8 mouse cellular contexts compared by ENCODE assay signal in the genomic region with DNA sequence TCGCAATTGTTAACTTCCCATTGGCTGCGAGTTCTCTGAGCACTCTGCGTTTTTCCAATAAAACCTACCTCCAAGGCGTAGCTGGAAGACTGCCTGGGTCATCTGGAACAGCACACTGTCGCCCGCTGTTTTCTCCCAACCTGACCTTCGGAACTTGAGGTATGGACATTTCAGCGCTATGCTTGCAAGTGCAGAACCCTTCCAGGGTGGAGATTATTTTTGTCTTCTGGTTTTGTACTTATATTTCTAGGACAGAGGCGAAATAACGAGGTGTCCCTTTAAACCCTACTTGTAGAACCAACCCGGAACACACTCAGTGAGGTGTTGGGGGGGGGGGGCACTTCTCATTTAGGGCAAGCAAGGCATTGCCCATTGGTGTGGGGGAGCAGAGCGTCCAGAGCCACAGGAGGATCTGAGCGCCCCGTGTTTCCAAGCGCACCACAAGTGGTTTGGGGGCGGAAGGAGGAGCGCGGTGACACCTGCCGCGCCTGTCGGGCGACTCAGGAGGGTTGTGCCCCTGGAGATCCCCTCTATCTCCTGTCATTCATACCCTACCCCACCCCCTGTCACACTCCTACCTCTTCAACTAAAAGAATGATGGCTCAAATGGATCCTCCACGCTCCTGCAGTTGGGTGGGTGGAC. TPM values are rescaled to one million over a fixed set of nuclear protein-coding genes. Genes with fewer than 3 reads are reported as not detected.
DNase-seq lines count a peak whose midpoint lies in the region; ATAC-seq and TF ChIP-seq lines count a peak whose summit lies in the region.

Gene Thrb, plus strand, starts transcription at position 576 of the 643 bp plus-strand sequence.

- intact Hi-C loops in heart, postnatal 14 days (cut with DNase I), result loop anchor here (2.0 to 10.0 kb wide), 6 partner anchors 82 to 615 kb away; partner anchors contain the start of genes Nkiras1 and Rpl15

- peaks cover 22% of the 10 kb centered on the region for H3K27me3 ChIP-seq in forebrain, embryonic 13.5 days
- H3K27me3 ChIP-seq in liver, embryonic 14.5 days (ENCODE audit: control insufficient read depth, insufficient read depth, low read length), result peaks cover 35% of the 10 kb centered on the region
- H3K27me3 ChIP-seq in neural tube, embryonic 11.5 days (ENCODE audit: control insufficient read depth, insufficient read depth, low read length), result peaks cover 16% of the 10 kb centered on the region

- peak; percentile 2; the same call in 1 of the 2 replicates for ATAC-seq in forebrain, embryonic 13.5 days
- no peak for ATAC-seq in liver, embryonic 14.5 days (ENCODE audit: insufficient read depth)
- ATAC-seq in neural tube, embryonic 11.5 days (ENCODE audit: insufficient read depth, low FRiP score, low TSS enrichment), result peak; percentile 57

- H3K36me3 ChIP-seq in forebrain, embryonic 13.5 days (ENCODE audit: poor library complexity, severe bottlenecking), result no peaks in the 10 kb centered on the region
- H3K36me3 ChIP-seq in liver, embryonic 14.5 days (replicated peaks; ENCODE audit: control insufficient read depth, insufficient read depth, low read depth), result no peaks in the 10 kb centered on the region
- H3K36me3 ChIP-seq in neural tube, embryonic 11.5 days (ENCODE audit: control insufficient read depth, insufficient read depth, low read length), result no peaks in the 10 kb centered on the region

- H3K9ac ChIP-seq in forebrain, embryonic 13.5 days, result peak within 1 kb of the TSS; percentile 67
- H3K9ac ChIP-seq in liver, embryonic 14.5 days (replicated peaks), result no peak within 1 kb of the TSS; the same call in 1 of the 2 replicates
- H3K9ac ChIP-seq in neural tube, embryonic 11.5 days (ENCODE audit: low read length), result peak within 1 kb of the TSS; percentile 29

- no peak for TF ChIP-seq EP300 in liver, embryonic 14.5 days (IDR thresholded peaks at IDR 0.05; ENCODE audit: low read depth)

- DNase-seq in Muller cell, postnatal 12 days (ENCODE audit: inconsistent ontology term), result peak; percentile 51
- peak; percentile 21 to 26 for DNase-seq in heart, postnatal 14 days
- DNase-seq in kidney, postnatal 25 days, result peak; percentile 63 to 69
- no peak for DNase-seq in liver, embryonic 14.5 days (ENCODE audit: low read depth in 3 of 3, low spot score in 3 of 3)
- peak; percentile 22 for DNase-seq in neural tube, embryonic 11.5 days (ENCODE audit: low spot score)
- no peak for DNase-seq in c-Kit-positive CD71-positive TER-119-positive erythroid progenitor cells, embryonic 14.5 days (ENCODE audit: low spot score)

- H3K4me2 ChIP-seq in forebrain, embryonic 13.5 days, result peak within 1 kb of the TSS; percentile 99
- H3K4me2 ChIP-seq in liver, embryonic 14.5 days (ENCODE audit: low read depth), result peak within 1 kb of the TSS; percentile 64
- peak within 1 kb of the TSS; percentile 97 for H3K4me2 ChIP-seq in neural tube, embryonic 11.5 days (ENCODE audit: low read depth)

- TF ChIP-seq POLR2A in bone marrow, adult 2 months (IDR thresholded peaks at IDR 0.05; ENCODE audit: borderline replicate concordance, control insufficient read depth, low read depth, low read length), result no peak

- H3K9me3 ChIP-seq in forebrain, embryonic 13.5 days (replicated peaks), result no peaks in the 10 kb centered on the region
- no peaks in the 10 kb centered on the region for H3K9me3 ChIP-seq in liver, embryonic 14.5 days (ENCODE audit: control insufficient read depth, low read length)
- no peaks in the 10 kb centered on the region for H3K9me3 ChIP-seq in neural tube, embryonic 11.5 days (ENCODE audit: control insufficient read depth, low read length)

- no peaks in the 10 kb centered on the region for H3K4me1 ChIP-seq in bone marrow, adult 2 months (ENCODE audit: control insufficient read depth, insufficient read depth, low read length)
- peaks cover 21% of the 10 kb centered on the region for H3K4me1 ChIP-seq in forebrain, embryonic 13.5 days
- no peaks in the 10 kb centered on the region for H3K4me1 ChIP-seq in liver, embryonic 14.5 days (replicated peaks; ENCODE audit: control insufficient read depth in 2 of 2, insufficient read depth in 2 of 2, low read length in 1 of 2)
- H3K4me1 ChIP-seq in neural tube, embryonic 11.5 days (ENCODE audit: control insufficient read depth, insufficient read depth, low read length), result peaks cover 7% of the 10 kb centered on the region; the same call in 1 of the 2 replicates

- TF ChIP-seq CTCF in bone marrow, adult 2 months (IDR thresholded peaks at IDR 0.05; ENCODE audit: control insufficient read depth, insufficient read depth, low read length), result no peak
- no peak for TF ChIP-seq CTCF in liver, embryonic 14.5 days (IDR thresholded peaks at IDR 0.05; ENCODE audit: low read depth)

- H3K4me3 ChIP-seq in bone marrow, adult 2 months (replicated peaks; ENCODE audit: control insufficient read depth, low read depth, low read length), result peak within 1 kb of the TSS; percentile 66
- H3K4me3 ChIP-seq in forebrain, embryonic 13.5 days, result peak within 1 kb of the TSS; percentile 72
- peak within 1 kb of the TSS; percentile 54 to 56 for H3K4me3 ChIP-seq in liver, embryonic 14.5 days (ENCODE audit: insufficient read depth in 1 of 2, low read depth in 2 of 2, low read length in 2 of 2)
- H3K4me3 ChIP-seq in neural tube, embryonic 11.5 days (ENCODE audit: low read depth, low read length), result peak within 1 kb of the TSS; percentile 64

- peak within 1 kb of the TSS; percentile 19; the same call in 1 of the 2 replicates for H3K27ac ChIP-seq in bone marrow, adult 2 months (ENCODE audit: control insufficient read depth, insufficient read depth, low read depth, low read length, poor library complexity)
- H3K27ac ChIP-seq in forebrain, embryonic 13.5 days, result no peak within 1 kb of the TSS
- H3K27ac ChIP-seq in liver, embryonic 14.5 days, result no peak within 1 kb of the TSS
- H3K27ac ChIP-seq in neural tube, embryonic 11.5 days (ENCODE audit: low read depth, low read length), result no peak within 1 kb of the TSS

- 1% methylated on average over 23 of the region's 23 CpGs for WGBS in bone marrow, adult 2 months
- under 1% methylated on average over 23 of the region's 23 CpGs for WGBS in forebrain, embryonic 13.5 days
- WGBS in liver, embryonic 14.5 days (ENCODE audit: insufficient replicate concordance), result 2% methylated on average over 23 of the region's 23 CpGs
- under 1% methylated on average over 23 of the region's 23 CpGs for WGBS in neural tube, embryonic 11.5 days

RNA-seq across cellular contexts. Expression of gene Thrb, which starts in this region (rescaled TPM):
- polyA plus RNA-seq in bone marrow, adult 2 months (2011; ENCODE audit: insufficient read depth, insufficient read length, low replicate concordance, missing spikeins), result 0.82 TPM in 1 of 2 replicates, not detected in the other
- 1.6 and 2.1 TPM in 2 replicates for polyA plus RNA-seq in forebrain, embryonic 13.5 days (2015; fragmentation: Nextera tagmentation; extraction: Ambion mirVana)
- total RNA-seq in heart, postnatal 14 days (2021), result 10 to 100 TPM; 18.1 to 26.3 TPM
- 0.68 and 0.86 TPM in 2 replicates for polyA plus RNA-seq in liver, embryonic 14.5 days (2012; rRNA removed)
- 2.4 and 2.5 TPM in 2 replicates for polyA plus RNA-seq in liver, embryonic 14.5 days (2014; fragmentation: Nextera tagmentation; extraction: Ambion mirVana)
- 0.49 and 0.70 TPM in 2 replicates for polyA plus RNA-seq in neural tube, embryonic 11.5 days (2014; fragmentation: Nextera tagmentation; extraction: Ambion mirVana)

Comparison
In these comparisons a context has a peak if more than half of its experiments do, and no peak if none do; other contexts are left out.
1. Peak in DNase-seq, ATAC-seq, H3K4me3 ChIP-seq, H3K9ac ChIP-seq and H3K4me2 ChIP-seq in neural tube, embryonic 11.5 days; RNA of the gene not detected or under 1 TPM.
2. DNase-seq: peak in Muller cell, postnatal 12 days (single experiment), heart, postnatal 14 days (2 of 2) and kidney, postnatal 25 days (2 of 2); none in liver, embryonic 14.5 days (0 of 3) and c-Kit-positive CD71-positive TER-119-positive erythroid progenitor cells, embryonic 14.5 days (single experiment).
3. Peak in every context shown above with its lines, with median percentiles within 50 percentile points of each other: H3K4me3 ChIP-seq and H3K4me2 ChIP-seq.